Mouse (Mus musculus): ENCODE measurements around the gene Gm9913. TPM values are rescaled to one million over a fixed set of nuclear protein-coding genes. Genes with fewer than 3 reads are reported as not detected.

Gm9913 gene
- total and polyA plus RNA-seq, 2 experiments from 2014 or later = 0.20 TPM; not detected in 1

GRCm38 (mm10) chr2:125481531-125482317 lies 23.2 kb upstream of the Gm9913 start:
- DNase-seq (ENCODE audit: low spot score) (no peak), ATAC-seq (no peak)
- Histone ChIP-seq H3K9ac (replicated peaks; ENCODE audit: low read length) (no peak overlapping the region), H3K9me3 (ENCODE audit: low read length) (no peaks in the 10 kb centered on the region), H3K27me3 (ENCODE audit: insufficient read depth, low read length) (no peaks in the 10 kb centered on the region), H3K4me1 (ENCODE audit: insufficient read depth, low read length) (no peaks in the 10 kb centered on the region), H3K27ac (no peak overlapping the region), H3K36me3 (ENCODE audit: insufficient read depth, low read length) (no peaks in the 10 kb centered on the region), H3K4me2 (ENCODE audit: low read depth, low read length) (no peak overlapping the region), H3K4me3 (ENCODE audit: low read length) (no peak overlapping the region)
- WGBS = 90% methylated on average over 9 of the region's 9 CpGs
- no peak for TF ChIP-seq CTCF (IDR thresholded peaks at IDR 0.05; ENCODE audit: low read depth)

GRCm38 (mm10) chr2:125484164-125484563 lies 20.7 kb upstream of the Gm9913 start:
- Histone ChIP-seq H3K9me3 (ENCODE audit: low read length) (no peaks in the 10 kb centered on the region), H3K27me3 (ENCODE audit: insufficient read depth, low read length) (no peaks in the 10 kb centered on the region), H3K4me3 (ENCODE audit: low read length) (no peak overlapping the region), H3K27ac (no peak overlapping the region), H3K4me1 (ENCODE audit: insufficient read depth, low read length) (no peaks in the 10 kb centered on the region), H3K9ac (replicated peaks; ENCODE audit: low read length) (no peak overlapping the region), H3K36me3 (ENCODE audit: insufficient read depth, low read length) (no peaks in the 10 kb centered on the region), H3K4me2 (ENCODE audit: low read depth, low read length) (no peak overlapping the region)
- DNase-seq (ENCODE audit: low spot score) = no peak
- no peak for ATAC-seq
- no peak for TF ChIP-seq CTCF (IDR thresholded peaks at IDR 0.05; ENCODE audit: low read depth)

- H3K9ac ChIP-seq (replicated peaks; ENCODE audit: low read length) = no peak overlapping the region
- no peaks in the 10 kb centered on the region for H3K4me1 ChIP-seq (ENCODE audit: insufficient read depth, low read length)
- H3K36me3 ChIP-seq (ENCODE audit: insufficient read depth, low read length) = no peaks in the 10 kb centered on the region
- 84% methylated on average over 9 of the region's 9 CpGs for WGBS
- H3K27ac ChIP-seq = no peak overlapping the region
- ATAC-seq (no peak), DNase-seq (ENCODE audit: low spot score) (no peak)
- H3K27me3 ChIP-seq (ENCODE audit: insufficient read depth, low read length) = no peaks in the 10 kb centered on the region
- H3K4me2 ChIP-seq (ENCODE audit: low read depth, low read length) = no peak overlapping the region
- H3K9me3 ChIP-seq (ENCODE audit: low read length) = no peaks in the 10 kb centered on the region
- no peak for TF ChIP-seq CTCF (IDR thresholded peaks at IDR 0.05; ENCODE audit: low read depth)
- H3K4me3 ChIP-seq (ENCODE audit: low read length) = no peak overlapping the region
Measured at GRCm38 (mm10) chr2:125484910-125485309, 20.0 kb upstream of the Gm9913 start.

GRCm38 (mm10) chr2:125489979-125490378 lies 14.9 kb upstream of the Gm9913 start:
- Histone ChIP-seq H3K4me2 (ENCODE audit: low read depth, low read length) (no peak overlapping the region), H3K9ac (replicated peaks; ENCODE audit: low read length) (no peak overlapping the region), H3K27me3 (ENCODE audit: insufficient read depth, low read length) (no peaks in the 10 kb centered on the region), H3K4me3 (ENCODE audit: low read length) (no peak overlapping the region), H3K9me3 (ENCODE audit: low read length) (no peaks in the 10 kb centered on the region), H3K27ac (no peak overlapping the region), H3K4me1 (ENCODE audit: insufficient read depth, low read length) (no peaks in the 10 kb centered on the region), H3K36me3 (ENCODE audit: insufficient read depth, low read length) (no peaks in the 10 kb centered on the region)
- ATAC-seq (no peak), DNase-seq (ENCODE audit: low spot score) (no peak)
- no peak for TF ChIP-seq CTCF (IDR thresholded peaks at IDR 0.05; ENCODE audit: low read depth)
- 97% methylated on average over 1 of the region's 1 CpGs for WGBS

GRCm38 (mm10) chr2:125492050-125492900 lies 12.6 kb upstream of the Gm9913 start:
- Histone ChIP-seq H3K36me3 (ENCODE audit: insufficient read depth, low read length) (no peaks in the 10 kb centered on the region), H3K27me3 (ENCODE audit: insufficient read depth, low read length) (no peaks in the 10 kb centered on the region), H3K9ac (replicated peaks; ENCODE audit: low read length) (no peak overlapping the region), H3K4me1 (ENCODE audit: insufficient read depth, low read length) (no peaks in the 10 kb centered on the region), H3K4me3 (ENCODE audit: low read length) (no peak overlapping the region), H3K4me2 (ENCODE audit: low read depth, low read length) (no peak overlapping the region), H3K27ac (no peak overlapping the region), H3K9me3 (ENCODE audit: low read length) (no peaks in the 10 kb centered on the region)
- 77% methylated on average over 15 of the region's 15 CpGs for WGBS
- no peak for ATAC-seq
- no peak for DNase-seq (ENCODE audit: low spot score)
- TF ChIP-seq CTCF (IDR thresholded peaks at IDR 0.05; ENCODE audit: low read depth) = no peak

- Histone ChIP-seq H3K4me1 (ENCODE audit: insufficient read depth, low read length) (no peaks in the 10 kb centered on the region), H3K4me2 (ENCODE audit: low read depth, low read length) (no peak overlapping the region), H3K9ac (replicated peaks; ENCODE audit: low read length) (no peak overlapping the region), H3K36me3 (ENCODE audit: insufficient read depth, low read length) (no peaks in the 10 kb centered on the region), H3K4me3 (ENCODE audit: low read length) (no peak overlapping the region), H3K27me3 (ENCODE audit: insufficient read depth, low read length) (no peaks in the 10 kb centered on the region), H3K9me3 (ENCODE audit: low read length) (no peaks in the 10 kb centered on the region), H3K27ac (no peak overlapping the region)
- ATAC-seq = no peak
- no peak for DNase-seq (ENCODE audit: low spot score)
- WGBS = 94% methylated on average over 2 of the region's 2 CpGs
- TF ChIP-seq CTCF (IDR thresholded peaks at IDR 0.05; ENCODE audit: low read depth) = no peak
Measured at GRCm38 (mm10) chr2:125494291-125494690, 10.6 kb upstream of the Gm9913 start.

Data from hindbrain, postnatal 0 days (tissue).